Mouse (Mus musculus): ENCODE data around the gene Tnrc6c. TPM values are rescaled to one million over a fixed set of nuclear protein-coding genes. Genes with fewer than 3 reads are reported as not detected.

The Tnrc6c gene
- polyA plus RNA-seq, 1 experiment = 22.7 TPM

DNA sequence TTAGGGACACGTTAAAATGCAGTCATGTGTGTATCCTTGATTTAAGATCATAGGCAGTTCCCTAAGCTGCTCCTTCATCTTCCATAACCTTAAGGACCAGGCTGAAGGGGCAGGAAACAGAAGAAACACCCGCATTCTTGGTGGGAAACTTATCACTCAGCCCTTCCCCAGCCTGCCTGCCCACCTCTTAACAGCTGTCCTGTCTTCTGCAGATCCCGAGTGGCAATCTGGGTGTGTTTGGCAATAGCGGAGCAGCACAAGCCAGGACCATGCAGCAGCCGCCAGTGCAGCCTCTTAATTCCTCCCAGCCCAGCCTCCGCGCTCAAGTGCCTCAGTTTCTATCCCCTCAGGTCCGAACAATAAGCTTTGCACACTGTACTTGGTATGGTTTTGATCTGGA lies 88.6 kb downstream of the Tnrc6c start:
- Histone ChIP-seq H3K27ac (ENCODE audit: insufficient read depth, low read length) (no peak overlapping the region), H3K4me1 (ENCODE audit: control insufficient read depth, insufficient read depth, insufficient read length) (no peaks in the 10 kb centered on the region), H3K36me3 (ENCODE audit: control insufficient read depth, insufficient read depth, low read length) (peaks cover 52% of the 10 kb centered on the region), H3K4me3 (ENCODE audit: extremely low read depth, insufficient read depth, insufficient read length) (no peak overlapping the region), H3K27me3 (ENCODE audit: control insufficient read depth, insufficient read depth, low read length) (no peaks in the 10 kb centered on the region)
- 88% methylated on average over 8 of the region's 8 CpGs for WGBS
- no peak for TF ChIP-seq CTCF (IDR thresholded peaks at IDR 0.05; ENCODE audit: extremely low read depth, insufficient read depth, insufficient read length, insufficient replicate concordance)
- no peak for TF ChIP-seq POLR2A (IDR thresholded peaks at IDR 0.05; ENCODE audit: low read depth, low read length)
- DNase-seq (ENCODE audit: low read depth in 1 of 2, low spot score in 2 of 2) = no peak

DNA sequence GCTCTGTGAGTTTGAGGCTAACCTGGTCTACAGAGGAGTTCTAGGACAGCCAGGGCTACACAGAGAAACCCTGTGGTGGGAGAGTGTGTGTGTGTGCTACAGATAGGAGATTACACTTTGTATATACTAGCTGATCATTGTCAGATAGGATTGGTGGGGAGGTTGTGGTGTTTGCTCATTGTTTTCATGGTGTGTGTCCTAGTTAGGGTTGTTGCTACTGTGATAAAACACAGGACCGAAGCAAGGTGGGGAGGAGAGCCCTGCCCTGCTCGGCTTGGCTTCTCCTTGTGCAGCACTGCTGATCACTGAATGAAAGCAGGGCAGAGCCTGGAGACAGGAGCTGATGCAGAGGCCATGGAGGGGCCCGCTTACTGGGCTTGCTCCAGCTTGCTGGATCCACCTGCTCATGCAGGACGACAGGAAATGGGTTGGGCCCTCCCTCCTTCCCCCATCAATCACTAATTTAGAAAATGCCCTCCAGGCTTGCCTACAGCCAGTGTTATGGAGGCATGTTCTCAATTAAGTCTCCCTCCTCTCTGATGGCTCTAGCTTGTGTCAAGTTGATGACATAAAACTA lies 89.5 kb downstream of the Tnrc6c start:
- no peak overlapping the region for H3K4me3 ChIP-seq (ENCODE audit: extremely low read depth, insufficient read depth, insufficient read length)
- DNase-seq (ENCODE audit: low read depth in 1 of 2, low spot score in 2 of 2) = no peak
- peaks cover 51% of the 10 kb centered on the region for H3K36me3 ChIP-seq (ENCODE audit: control insufficient read depth, insufficient read depth, low read length)
- no peaks in the 10 kb centered on the region for H3K27me3 ChIP-seq (ENCODE audit: control insufficient read depth, insufficient read depth, low read length)
- 77% methylated on average over 4 of the region's 4 CpGs for WGBS
- no peak overlapping the region for H3K27ac ChIP-seq (ENCODE audit: insufficient read depth, low read length)
- H3K4me1 ChIP-seq (ENCODE audit: control insufficient read depth, insufficient read depth, insufficient read length) = no peaks in the 10 kb centered on the region
- TF ChIP-seq POLR2A (IDR thresholded peaks at IDR 0.05; ENCODE audit: low read depth, low read length) = no peak

DNA sequence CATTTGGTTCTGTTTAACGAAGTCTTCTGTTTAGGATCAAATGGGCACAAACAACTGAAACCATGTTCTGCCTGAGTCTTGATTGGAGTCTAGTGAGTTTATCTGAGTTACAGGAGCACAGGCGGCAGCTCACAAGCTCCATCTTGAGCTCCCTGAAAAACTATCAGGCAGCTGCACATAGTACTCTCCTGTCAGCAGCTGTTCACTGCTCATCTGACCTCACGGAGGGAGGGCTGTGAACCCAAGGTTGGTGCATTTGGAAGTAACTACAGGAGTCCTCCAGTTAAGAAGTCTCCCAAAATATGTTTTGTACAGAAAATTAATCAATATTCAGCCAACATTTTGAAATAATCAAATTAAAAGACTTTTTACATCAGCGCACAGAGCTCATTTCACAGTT lies 94.5 kb downstream of the Tnrc6c start:
- 92% methylated on average over 4 of the region's 4 CpGs for WGBS
- no peak for DNase-seq (ENCODE audit: low read depth in 1 of 2, low spot score in 2 of 2)
- no peaks in the 10 kb centered on the region for H3K4me1 ChIP-seq (ENCODE audit: control insufficient read depth, insufficient read depth, insufficient read length)
- no peak overlapping the region for H3K27ac ChIP-seq (ENCODE audit: insufficient read depth, low read length)
- H3K36me3 ChIP-seq (ENCODE audit: control insufficient read depth, insufficient read depth, low read length) = peaks cover 53% of the 10 kb centered on the region
- H3K4me3 ChIP-seq (ENCODE audit: extremely low read depth, insufficient read depth, insufficient read length) = no peak overlapping the region
- TF ChIP-seq POLR2A (IDR thresholded peaks at IDR 0.05; ENCODE audit: low read depth, low read length) (no peak), CTCF (IDR thresholded peaks at IDR 0.05; ENCODE audit: extremely low read depth, insufficient read depth, insufficient read length, insufficient replicate concordance) (no peak)
- H3K27me3 ChIP-seq (ENCODE audit: control insufficient read depth, insufficient read depth, low read length) = no peaks in the 10 kb centered on the region

DNA sequence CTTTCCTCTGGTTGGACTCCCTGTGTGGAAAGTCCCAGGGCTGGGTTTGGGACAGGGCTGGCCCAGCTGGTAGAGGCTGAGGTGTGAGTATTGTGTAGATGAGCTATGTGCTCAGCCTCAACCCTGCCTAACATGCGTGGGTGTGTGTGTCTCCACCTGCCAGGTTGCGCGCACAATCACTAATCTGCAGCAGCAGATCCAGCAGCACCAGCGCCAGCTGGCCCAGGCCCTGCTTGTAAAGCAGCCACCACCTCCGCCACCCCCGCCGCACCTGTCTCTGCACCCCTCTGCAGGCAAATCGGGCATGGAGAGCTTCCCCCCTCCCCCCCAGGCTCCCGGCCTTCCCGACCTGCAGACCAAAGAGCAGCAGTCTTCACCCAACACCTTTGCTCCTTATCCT lies 95.3 kb downstream of the Tnrc6c start:
- H3K4me1 ChIP-seq (ENCODE audit: control insufficient read depth, insufficient read depth, insufficient read length) = no peaks in the 10 kb centered on the region
- WGBS = 88% methylated on average over 10 of the region's 10 CpGs
- peaks cover 54% of the 10 kb centered on the region for H3K36me3 ChIP-seq (ENCODE audit: control insufficient read depth, insufficient read depth, low read length)
- H3K27me3 ChIP-seq (ENCODE audit: control insufficient read depth, insufficient read depth, low read length) = no peaks in the 10 kb centered on the region
- H3K27ac ChIP-seq (ENCODE audit: insufficient read depth, low read length) = no peak overlapping the region
- TF ChIP-seq CTCF (IDR thresholded peaks at IDR 0.05; ENCODE audit: extremely low read depth, insufficient read depth, insufficient read length, insufficient replicate concordance) = no peak
- no peak for TF ChIP-seq POLR2A (IDR thresholded peaks at IDR 0.05; ENCODE audit: low read depth, low read length)
- no peak for DNase-seq (ENCODE audit: low read depth in 1 of 2, low spot score in 2 of 2)
- no peak overlapping the region for H3K4me3 ChIP-seq (ENCODE audit: extremely low read depth, insufficient read depth, insufficient read length)

DNA sequence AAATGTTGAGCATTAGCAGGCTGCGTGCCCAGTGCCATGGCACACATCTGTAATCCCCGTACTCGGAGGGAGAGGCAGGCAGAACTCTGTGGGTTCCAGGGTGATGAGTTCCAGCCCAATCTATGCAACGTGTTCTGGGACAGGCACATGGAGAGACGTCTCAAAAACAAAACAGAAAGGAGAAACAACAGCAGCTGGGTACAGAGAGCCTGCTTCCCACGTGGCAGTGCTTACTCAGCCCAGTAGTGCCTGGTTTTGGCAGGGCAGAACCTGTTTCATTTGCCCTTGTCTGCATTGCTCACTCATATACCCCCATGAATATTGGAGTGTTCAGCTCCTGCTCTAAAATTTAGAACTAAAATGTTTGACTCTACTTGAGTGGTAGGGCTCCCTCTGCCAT lies 97.5 kb downstream of the Tnrc6c start:
- peaks cover 60% of the 10 kb centered on the region for H3K36me3 ChIP-seq (ENCODE audit: control insufficient read depth, insufficient read depth, low read length)
- no peaks in the 10 kb centered on the region for H3K27me3 ChIP-seq (ENCODE audit: control insufficient read depth, insufficient read depth, low read length)
- no peaks in the 10 kb centered on the region for H3K4me1 ChIP-seq (ENCODE audit: control insufficient read depth, insufficient read depth, insufficient read length)
- TF ChIP-seq POLR2A (IDR thresholded peaks at IDR 0.05; ENCODE audit: low read depth, low read length) (no peak), CTCF (IDR thresholded peaks at IDR 0.05; ENCODE audit: extremely low read depth, insufficient read depth, insufficient read length, insufficient replicate concordance) (no peak)
- DNase-seq (ENCODE audit: low read depth in 1 of 2, low spot score in 2 of 2) = no peak
- H3K4me3 ChIP-seq (ENCODE audit: extremely low read depth, insufficient read depth, insufficient read length) = no peak overlapping the region
- H3K27ac ChIP-seq (ENCODE audit: insufficient read depth, low read length) = no peak overlapping the region
- WGBS = 90% methylated on average over 6 of the region's 6 CpGs

DNA sequence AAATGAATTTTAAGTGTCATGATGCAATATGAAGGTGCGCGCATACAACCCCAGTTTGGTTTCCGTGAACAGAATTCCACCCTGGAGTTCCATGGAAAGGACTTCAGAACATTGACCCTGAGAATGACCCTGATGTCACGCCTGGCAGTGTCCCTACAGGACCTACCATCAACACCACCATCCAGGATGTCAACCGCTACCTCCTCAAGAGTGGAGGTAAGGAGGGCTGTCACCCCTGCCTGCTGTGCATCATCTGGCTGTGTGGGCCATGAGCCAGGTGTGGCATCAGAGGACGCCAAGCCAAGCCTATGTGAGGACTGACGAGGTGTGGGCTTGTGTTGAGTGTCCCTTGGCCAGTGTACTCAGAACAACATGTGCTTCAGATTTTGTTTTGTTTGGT lies 101.8 kb downstream of the Tnrc6c start:
- DNase-seq (ENCODE audit: low read depth in 1 of 2, low spot score in 2 of 2) = no peak
- TF ChIP-seq POLR2A (IDR thresholded peaks at IDR 0.05; ENCODE audit: low read depth, low read length) (no peak), CTCF (IDR thresholded peaks at IDR 0.05; ENCODE audit: extremely low read depth, insufficient read depth, insufficient read length, insufficient replicate concordance) (no peak)
- Histone ChIP-seq H3K27me3 (ENCODE audit: control insufficient read depth, insufficient read depth, low read length) (no peaks in the 10 kb centered on the region), H3K4me1 (ENCODE audit: control insufficient read depth, insufficient read depth, insufficient read length) (no peaks in the 10 kb centered on the region), H3K36me3 (ENCODE audit: control insufficient read depth, insufficient read depth, low read length) (peaks cover 62% of the 10 kb centered on the region), H3K4me3 (ENCODE audit: extremely low read depth, insufficient read depth, insufficient read length) (no peak overlapping the region), H3K27ac (ENCODE audit: insufficient read depth, low read length) (no peak overlapping the region)
- 95% methylated on average over 7 of the region's 7 CpGs for WGBS

DNA sequence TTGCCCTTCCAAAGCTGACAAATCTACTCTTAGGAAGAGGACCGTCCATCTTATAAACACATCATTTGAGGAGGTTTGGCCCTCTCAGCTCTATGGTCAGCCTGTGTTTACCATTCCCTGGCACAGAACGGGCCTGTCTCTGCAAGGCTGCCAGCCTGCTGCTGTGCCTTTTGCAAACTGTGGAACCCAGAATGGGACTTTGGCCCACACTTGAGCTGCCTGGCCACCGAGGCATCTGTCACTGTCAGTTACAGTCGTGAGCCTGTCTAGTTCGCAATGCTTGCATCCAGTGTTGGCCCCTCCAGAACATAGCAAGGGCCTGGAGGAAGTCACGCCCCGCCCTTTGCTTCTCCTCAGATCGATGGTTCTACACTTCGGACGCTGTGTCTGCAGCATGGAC lies 105.2 kb downstream of the Tnrc6c start:
- DNase-seq (ENCODE audit: low read depth in 1 of 2, low spot score in 2 of 2) = no peak
- Histone ChIP-seq H3K27ac (ENCODE audit: insufficient read depth, low read length) (no peak overlapping the region), H3K4me3 (ENCODE audit: extremely low read depth, insufficient read depth, insufficient read length) (no peak overlapping the region), H3K4me1 (ENCODE audit: control insufficient read depth, insufficient read depth, insufficient read length) (peaks cover 4% of the 10 kb centered on the region; the same call in 1 of the 2 replicates), H3K36me3 (ENCODE audit: control insufficient read depth, insufficient read depth, low read length) (peaks cover 51% of the 10 kb centered on the region), H3K27me3 (ENCODE audit: control insufficient read depth, insufficient read depth, low read length) (no peaks in the 10 kb centered on the region)
- 95% methylated on average over 10 of the region's 10 CpGs for WGBS
- TF ChIP-seq CTCF (IDR thresholded peaks at IDR 0.05; ENCODE audit: extremely low read depth, insufficient read depth, insufficient read length, insufficient replicate concordance) (no peak), POLR2A (IDR thresholded peaks at IDR 0.05; ENCODE audit: low read depth, low read length) (no peak)
